Mouse (Mus musculus) MEL (cell line): ENCODE data around the gene Iqck. TPM values are rescaled to one million over a fixed set of nuclear protein-coding genes. Genes with fewer than 3 reads are reported as not detected.

Experiments
- DNase-seq: peaks from one replicate; pipeline ENCODE4 v3.0.0; 2011; ENCODE audit warnings: low read depth, low spot score
- H3K27ac ChIP-seq: 2 replicates; pipeline ENCODE4 v1.5.1; 2012; ENCODE audit warnings: low read depth, mild to moderate bottlenecking, control low read depth, low read length, moderate library complexity; ENCODE audit not compliant: control insufficient read depth
- H3K27me3 ChIP-seq, 2 experiments: fragments of 150-350 bp in 1 of 2; sonication (generic) in 1 of 2; 2 replicates each; pipeline ENCODE4 v1.6.1; 2012; ENCODE audit warnings: low read length in 2 of 2, mild to moderate bottlenecking in 2 of 2, improper control_type of control experiment in 1 of 2, moderate library complexity in 1 of 2; ENCODE audit not compliant: insufficient read depth in 2 of 2, control insufficient read depth in 1 of 2
- H3K36me3 ChIP-seq, 2 experiments: 2 replicates each; pipeline ENCODE4 v1.6.1; 2012 to 2014; ENCODE audit warnings: low read length in 2 of 2, improper control_type of control experiment in 1 of 2, inconsistent platforms in 1 of 2, mild to moderate bottlenecking in 1 of 2; ENCODE audit not compliant: insufficient read depth in 2 of 2, control insufficient read depth in 1 of 2
- H3K4me1 ChIP-seq, 2 experiments: fragments of 150-350 bp in 1 of 2; sonication (generic) in 1 of 2; 2 replicates each; pipeline ENCODE4 v1.6.1; 2012; ENCODE audit warnings: low read length in 2 of 2, improper control_type of control experiment in 1 of 2, mild to moderate bottlenecking in 1 of 2; ENCODE audit not compliant: insufficient read depth in 2 of 2, control insufficient read depth in 1 of 2
- H3K4me3 ChIP-seq, 2 experiments: fragments of 150-350 bp in 1 of 2; sonication (generic) in 1 of 2; 2 replicates each; pipeline ENCODE4 v1.5.1; 2012; ENCODE audit warnings: low read depth in 2 of 2, low read length in 2 of 2, mild to moderate bottlenecking in 2 of 2, moderate library complexity in 2 of 2, control low read depth in 1 of 2, improper control_type of control experiment in 1 of 2; ENCODE audit not compliant: control insufficient read depth in 1 of 2, insufficient read depth in 1 of 2
- H3K79me2 ChIP-seq: 2 replicates; pipeline ENCODE4 v1.6.1; 2012; ENCODE audit warnings: mild to moderate bottlenecking, low read length, moderate library complexity; ENCODE audit not compliant: control insufficient read depth, poor library complexity, insufficient read depth
- H3K9ac ChIP-seq: 2 replicates; pipeline ENCODE4 v1.6.1; 2012; ENCODE audit warnings: low read depth, mild to moderate bottlenecking, control low read depth, low read length, moderate library complexity; ENCODE audit not compliant: control insufficient read depth, poor library complexity, severe bottlenecking
- H3K9me3 ChIP-seq: fragments of 150-350 bp; sonication (generic); replicated peaks from 2 replicates; pipeline ENCODE4 v1.6.1; 2012; ENCODE audit warnings: mild to moderate bottlenecking, low read length, improper control_type of control experiment, moderate library complexity; ENCODE audit not compliant: insufficient read depth
- BHLHE40 ChIP-seq: IDR thresholded peaks from 2 replicates; pipeline ENCODE4 v1.6.1; 2012; ENCODE audit warnings: low read depth, mild to moderate bottlenecking, inconsistent platforms, low read length, improper control_type of control experiment, borderline replicate concordance
- CHD2 ChIP-seq: IDR thresholded peaks from 2 replicates; pipeline ENCODE4 v1.6.1; 2011; ENCODE audit warnings: low read length, improper control_type of control experiment
- CTCF ChIP-seq, 3 experiments: IDR thresholded peaks in 2 of 3; conservative IDR thresholded peaks in 1 of 3; 2 replicates each; pipeline ENCODE4 v1.5.1; 2011 to 2012; ENCODE audit warnings: low read length in 3 of 3, low read depth in 2 of 3, mild to moderate bottlenecking in 2 of 3, improper control_type of control experiment in 1 of 3, inconsistent platforms in 1 of 3, mixed read lengths in 1 of 3, moderate library complexity in 1 of 3; ENCODE audit not compliant: control insufficient read depth in 1 of 3, insufficient read depth in 1 of 3, poor library complexity in 1 of 3, severe bottlenecking in 1 of 3
- E2F4 ChIP-seq: IDR thresholded peaks from 2 replicates; pipeline ENCODE4 v1.6.1; 2011; ENCODE audit warnings: low read depth, low read length, improper control_type of control experiment, borderline replicate concordance
- ELF1 ChIP-seq: IDR thresholded peaks from 2 replicates; pipeline ENCODE4 v1.6.1; 2014; ENCODE audit warnings: low read depth, mild to moderate bottlenecking, inconsistent platforms, low read length, improper control_type of control experiment, moderate library complexity
- GATA1 ChIP-seq: IDR thresholded peaks from 2 replicates; pipeline ENCODE4 v1.6.1; 2011; ENCODE audit warnings: low read depth, low read length, improper control_type of control experiment
- HCFC1 ChIP-seq: IDR thresholded peaks from 2 replicates; pipeline ENCODE4 v1.6.1; 2012; ENCODE audit warnings: low read depth, mild to moderate bottlenecking, inconsistent platforms, low read length, improper control_type of control experiment, moderate library complexity
- KAT2A ChIP-seq: conservative IDR thresholded peaks from 2 replicates; pipeline ENCODE4 v1.6.1; 2012; ENCODE audit warnings: low read depth, low read length, improper control_type of control experiment, inconsistent platforms
- MEF2A ChIP-seq: IDR thresholded peaks from 2 replicates; pipeline ENCODE4 v1.6.1; 2014; ENCODE audit warnings: low read depth, mild to moderate bottlenecking, inconsistent platforms, low read length, improper control_type of control experiment; ENCODE audit not compliant: poor library complexity, insufficient replicate concordance, severe bottlenecking; ENCODE audit errors: extremely low read depth
- MXI1 ChIP-seq: IDR thresholded peaks from 2 replicates; pipeline ENCODE4 v1.6.1; 2011; ENCODE audit warnings: mild to moderate bottlenecking, low read depth, low read length, improper control_type of control experiment
- MYB ChIP-seq: IDR thresholded peaks from 2 replicates; pipeline ENCODE4 v1.6.1; 2011; ENCODE audit warnings: mild to moderate bottlenecking, low read depth, low read length, improper control_type of control experiment
- MYC ChIP-seq: IDR thresholded peaks from 2 replicates; pipeline ENCODE4 v1.6.1; 2011; ENCODE audit warnings: low read depth, mild to moderate bottlenecking, low read length, improper control_type of control experiment, moderate library complexity
- RAD21 ChIP-seq: IDR thresholded peaks from 2 replicates; pipeline ENCODE4 v1.6.1; 2011; ENCODE audit warnings: mild to moderate bottlenecking, low read depth, low read length, improper control_type of control experiment
- SMC3 ChIP-seq: IDR thresholded peaks from 2 replicates; pipeline ENCODE4 v1.6.1; 2011; ENCODE audit warnings: low read depth, low read length, improper control_type of control experiment
- TAL1 ChIP-seq: IDR thresholded peaks from 2 replicates; pipeline ENCODE4 v1.6.1; 2012; ENCODE audit warnings: mild to moderate bottlenecking, inconsistent platforms, low read length, moderate library complexity, mixed read lengths
- TBP ChIP-seq: IDR thresholded peaks from 2 replicates; pipeline ENCODE4 v1.8.0; 2011; ENCODE audit warnings: low read depth, low read length, improper control_type of control experiment
- TCF12 ChIP-seq: IDR thresholded peaks from 2 replicates; pipeline ENCODE4 v1.6.1; 2014; ENCODE audit warnings: low read depth, mild to moderate bottlenecking, inconsistent platforms, low read length, improper control_type of control experiment, moderate library complexity
- UBTF ChIP-seq: IDR thresholded peaks from 2 replicates; pipeline ENCODE4 v1.6.1; 2012; ENCODE audit warnings: low read depth, mild to moderate bottlenecking, inconsistent platforms, low read length, improper control_type of control experiment, moderate library complexity, borderline replicate concordance; ENCODE audit not compliant: insufficient read depth
- USF2 ChIP-seq, 2 experiments: IDR thresholded peaks; 2 replicates each; pipeline ENCODE4 v1.6.1; 2011 to 2012; ENCODE audit warnings: improper control_type of control experiment in 2 of 2, low read length in 2 of 2, borderline replicate concordance in 1 of 2, inconsistent platforms in 1 of 2, low read depth in 1 of 2, mild to moderate bottlenecking in 1 of 2; ENCODE audit not compliant: insufficient read depth in 1 of 2
- ZC3H11A ChIP-seq: IDR thresholded peaks from 2 replicates; pipeline ENCODE4 v1.6.1; 2012; ENCODE audit warnings: low read depth, mild to moderate bottlenecking, inconsistent platforms, low read length, improper control_type of control experiment
- ZKSCAN1 ChIP-seq: IDR thresholded peaks from 2 replicates; pipeline ENCODE4 v1.6.1; 2012; ENCODE audit warnings: low read depth, mild to moderate bottlenecking, inconsistent platforms, low read length, improper control_type of control experiment, moderate library complexity
- ZMIZ1 ChIP-seq: IDR thresholded peaks from 2 replicates; pipeline ENCODE4 v1.6.1; 2012; ENCODE audit warnings: low read depth, mild to moderate bottlenecking, inconsistent platforms, low read length, improper control_type of control experiment, moderate library complexity
- ZNF384 ChIP-seq: IDR thresholded peaks from 2 replicates; pipeline ENCODE4 v1.6.1; 2012; ENCODE audit warnings: low read depth, mild to moderate bottlenecking, inconsistent platforms, low read length, improper control_type of control experiment
- polyA plus RNA-seq, 2 experiments: library from polyadenylated mRNA; stranded (reverse) in 1 of 2; unstranded in 1 of 2; fragments of >175 nt in 1 of 2; fragments of >200 nt in 1 of 2; gene quantifications; 2 replicates each; pipeline versions ENCODE4 v1.2.1 to v1.2.4; 2012; ENCODE audit warnings: low replicate concordance in 2 of 2, low read depth in 1 of 2; ENCODE audit not compliant: insufficient read length in 2 of 2, insufficient read depth in 1 of 2, missing spikeins in 1 of 2
- total RNA-seq: library from RNA; depleted of rRNA; stranded (reverse); fragments of 300-350 nt; gene quantifications from 2 replicates; pipeline ENCODE4 v1.2.3, GENCODE M21; 2012

The Iqck gene
- total and polyA plus RNA-seq, 3 experiments: 0.39 to 0.40 TPM; not detected in 1

DNA sequence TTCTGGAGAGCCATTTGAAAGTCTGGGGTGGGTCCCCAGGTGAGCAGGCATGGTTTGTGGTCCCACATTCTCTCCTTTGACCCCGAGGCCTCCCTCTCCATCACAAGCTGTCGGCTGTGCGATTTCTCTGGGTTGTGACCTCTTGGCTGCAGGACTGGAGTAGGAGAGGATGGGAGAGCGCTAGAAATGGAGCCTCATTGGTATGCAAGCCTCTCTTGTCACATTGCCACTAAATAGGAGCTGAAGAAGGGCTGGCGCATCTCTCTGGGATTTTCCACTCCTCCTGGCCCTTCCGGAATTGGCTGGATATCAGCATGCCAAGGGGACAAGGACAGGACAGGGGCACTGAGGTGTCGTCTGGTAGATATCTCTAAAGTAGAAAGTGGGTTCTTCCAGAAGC lies 109.6 kb downstream of the Iqck start:
- TF ChIP-seq ELF1: no peak
- no peak for TF ChIP-seq RAD21
- no peak for TF ChIP-seq TCF12
- TF ChIP-seq BHLHE40: no peak
- no peak for TF ChIP-seq CHD2
- TF ChIP-seq E2F4: no peak
- TF ChIP-seq ZC3H11A: no peak
- TF ChIP-seq USF2 (IDR thresholded peaks at IDR 0.05; ENCODE audit: borderline replicate concordance in 1 of 2, insufficient read depth in 1 of 2, low read depth in 1 of 2, low read length in 2 of 2): no peak
- TF ChIP-seq CTCF (IDR thresholded peaks at IDR 0.05 in 2 of 3, conservative IDR thresholded peaks at IDR 0.05 in 1 of 3; ENCODE audit: control insufficient read depth in 1 of 3, insufficient read depth in 1 of 3, low read depth in 2 of 3, low read length in 3 of 3, poor library complexity in 1 of 3, severe bottlenecking in 1 of 3): no peak
- no peak for TF ChIP-seq ZNF384
- TF ChIP-seq MEF2A: no peak
- no peak for TF ChIP-seq MYC
- TF ChIP-seq UBTF: no peak
- no peak for TF ChIP-seq KAT2A
- no peak overlapping the region for H3K9ac ChIP-seq
- peaks cover 4 to 5% of the 10 kb centered on the region in 2 experiments; a peak in 3 of 4 replicates for H3K27me3 ChIP-seq
- H3K4me3 ChIP-seq: no peak overlapping the region
- no peaks in the 10 kb centered on the region for H3K9me3 ChIP-seq
- no peak for DNase-seq
- H3K27ac ChIP-seq: no peak overlapping the region
- H3K36me3 ChIP-seq: no peaks in the 10 kb centered on the region
- H3K4me1 ChIP-seq: no peaks in the 10 kb centered on the region
- H3K79me2 ChIP-seq: no peaks in the 10 kb centered on the region

DNA sequence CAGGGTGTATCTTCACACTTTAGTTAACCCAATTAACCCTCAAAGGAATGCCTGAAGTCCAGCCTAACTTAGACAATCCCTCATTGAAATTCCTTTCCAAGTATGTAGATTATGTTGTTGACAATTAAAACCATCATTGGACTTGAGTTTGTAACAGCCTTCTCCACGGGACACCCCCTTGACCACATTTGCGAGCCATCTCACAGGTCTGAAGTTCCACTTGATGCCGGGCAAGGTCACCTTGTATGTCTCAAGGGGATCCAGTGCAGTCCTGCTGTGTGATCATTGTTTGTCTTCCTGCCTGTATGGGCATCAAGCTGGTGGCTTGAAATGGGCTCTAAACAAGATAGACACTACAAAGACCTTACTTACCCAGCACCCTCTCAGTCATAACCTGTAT lies 113.3 kb downstream of the Iqck start:
- Histone ChIP-seq H3K27ac (no peak overlapping the region), H3K27me3 (peaks cover 2 to 4% of the 10 kb centered on the region in 2 experiments; a peak in 3 of 4 replicates), H3K4me3 (no peak overlapping the region), H3K79me2 (no peaks in the 10 kb centered on the region), H3K4me1 (no peaks in the 10 kb centered on the region), H3K9ac (no peak overlapping the region), H3K9me3 (no peaks in the 10 kb centered on the region), H3K36me3 (no peaks in the 10 kb centered on the region)
- no peak for TF ChIP-seq TCF12
- TF ChIP-seq MYB: no peak
- TF ChIP-seq TAL1: no peak
- no peak for TF ChIP-seq ELF1
- TF ChIP-seq SMC3: no peak
- no peak for TF ChIP-seq USF2 (IDR thresholded peaks at IDR 0.05; ENCODE audit: borderline replicate concordance in 1 of 2, insufficient read depth in 1 of 2, low read depth in 1 of 2, low read length in 2 of 2)
- no peak for TF ChIP-seq TBP
- no peak for TF ChIP-seq ZKSCAN1
- TF ChIP-seq MXI1: no peak
- TF ChIP-seq GATA1: no peak
- TF ChIP-seq E2F4: no peak
- no peak for TF ChIP-seq HCFC1
- no peak for TF ChIP-seq ZMIZ1
- TF ChIP-seq MEF2A: no peak
- DNase-seq: no peak
